Mouse (Mus musculus) kidney, embryonic 15.5 days (tissue): Measurements from ENCODE around the gene Ino80d. TPM values are rescaled to one million over a fixed set of nuclear protein-coding genes. Genes with fewer than 3 reads are reported as not detected.
A peak's percentile ranks its signal among the peaks of the same experiment; 100 is the strongest.
"Not testable (repeated sequence)": the region's sequence is repeated elsewhere in the genome, so short reads cannot be mapped to it uniquely, and the experiment has no call there.

ENCODE experiments used
- ATAC-seq: fragments of 200-750 bp; cut with Nextera tagmentation; replicated peaks from 2 replicates; pipeline ENCODE4 v1.8.0; 2017; ENCODE audit warnings: moderate TSS enrichment; ENCODE audit not compliant: low FRiP score
- H3K27ac ChIP-seq: fragments of 300-500 bp; sonication (generic); 2 replicates; pipeline ENCODE4 v1.5.1; 2015; ENCODE audit warnings: mild to moderate bottlenecking, inconsistent platforms
- H3K27me3 ChIP-seq: fragments of 300-500 bp; sonication (generic); 2 replicates; pipeline ENCODE4 v1.6.1; 2015; ENCODE audit warnings: inconsistent platforms
- H3K36me3 ChIP-seq: fragments of 300-500 bp; sonication (generic); 2 replicates; pipeline ENCODE4 v1.6.1; 2015; ENCODE audit warnings: inconsistent platforms
- H3K4me1 ChIP-seq: fragments of 300-500 bp; sonication (generic); 2 replicates; pipeline ENCODE4 v1.6.1; 2015; ENCODE audit warnings: inconsistent platforms
- H3K4me2 ChIP-seq: fragments of 300-500 bp; sonication (generic); 2 replicates; pipeline ENCODE4 v1.6.1; 2015; ENCODE audit warnings: moderate library complexity, mild to moderate bottlenecking, inconsistent platforms
- H3K4me3 ChIP-seq: fragments of 300-500 bp; sonication (generic); replicated peaks from 2 replicates; pipeline ENCODE4 v1.5.1; 2015; ENCODE audit warnings: mild to moderate bottlenecking, inconsistent platforms
- H3K9ac ChIP-seq: fragments of 300-500 bp; sonication (generic); 2 replicates; pipeline ENCODE4 v1.6.1; 2015; ENCODE audit warnings: mild to moderate bottlenecking, inconsistent platforms
- H3K9me3 ChIP-seq: fragments of 300-500 bp; sonication (generic); replicated peaks from 2 replicates; pipeline ENCODE4 v1.6.1; 2016; ENCODE audit warnings: inconsistent platforms
- WGBS: fragments of 180-500 bp; shearing (Covaris S2); methylation state at CpG from one replicate; pipeline ENCODE4 v1.1.7; 2015; ENCODE audit warnings: mixed read lengths; 5-methylcytosine and 5-hydroxymethylcytosine counted together
- polyA plus RNA-seq: library from polyadenylated mRNA; unstranded; fragments of >200 nt; fragmentation: Nextera tagmentation; extraction: Ambion mirVana; gene quantifications from 2 replicates; pipeline ENCODE4 v1.2.1, GENCODE M21; 2015

Gene Ino80d
- 12.1 and 12.9 TPM in 2 replicates for polyA plus RNA-seq

GRCm38 (mm10) chr1:63114136-63114781 is at the start of gene Ino80d:
Ino80d (minus strand) TSS chr1:63114667.
- WGBS = 2% methylated on average over 35 of the region's 42 CpGs
- Histone ChIP-seq H3K9me3 (no peaks in the 10 kb centered on the region), H3K27ac (peak within 1 kb of the TSS; percentile 99), H3K36me3 (peaks cover 18% of the 10 kb centered on the region), H3K9ac (peak within 1 kb of the TSS; percentile 99), H3K4me1 (peaks cover 25% of the 10 kb centered on the region), H3K4me3 (peak within 1 kb of the TSS; percentile 90), H3K27me3 (no peaks in the 10 kb centered on the region), H3K4me2 (peak within 1 kb of the TSS; percentile 69)
- peak; percentile 86 for ATAC-seq

- Histone ChIP-seq H3K4me3 (no peak overlapping the region), H3K4me2 (no peak overlapping the region), H3K27me3 (no peaks in the 10 kb centered on the region), H3K4me1 (no peaks in the 10 kb centered on the region), H3K27ac (no peak overlapping the region), H3K9me3 (no peaks in the 10 kb centered on the region), H3K9ac (no peak overlapping the region), H3K36me3 (peaks cover 61% of the 10 kb centered on the region)
- no peak for ATAC-seq
- WGBS = 94% methylated on average over 13 of the region's 13 CpGs
Observed at GRCm38 (mm10) chr1:63140231-63140630, 25.8 kb upstream of the Ino80d start.

- not testable (repeated sequence) for H3K9me3 ChIP-seq, H3K4me1 ChIP-seq, H3K27ac ChIP-seq, H3K4me3 ChIP-seq, H3K4me2 ChIP-seq, H3K9ac ChIP-seq, ATAC-seq, H3K27me3 ChIP-seq
- WGBS = 83% methylated on average over 1 of the region's 1 CpGs
- peaks cover 45% of the 10 kb centered on the region for H3K36me3 ChIP-seq
Observed at GRCm38 (mm10) chr1:63138586-63138985, 24.1 kb upstream of the Ino80d start.

GRCm38 (mm10) chr1:63137971-63138370 is 23.5 kb upstream of the Ino80d start:
- no peaks in the 10 kb centered on the region for H3K27me3 ChIP-seq
- H3K4me2 ChIP-seq = no peak overlapping the region
- no peak for ATAC-seq
- WGBS = 81% methylated on average over 2 of the region's 2 CpGs
- H3K36me3 ChIP-seq = peaks cover 39% of the 10 kb centered on the region
- H3K4me1 ChIP-seq = no peaks in the 10 kb centered on the region
- H3K9ac ChIP-seq = no peak overlapping the region
- no peaks in the 10 kb centered on the region for H3K9me3 ChIP-seq
- no peak overlapping the region for H3K27ac ChIP-seq
- no peak overlapping the region for H3K4me3 ChIP-seq

GRCm38 (mm10) chr1:63134530-63134929 is 20.1 kb upstream of the Ino80d start:
- Histone ChIP-seq H3K9ac (no peak overlapping the region), H3K4me1 (peaks cover 8% of the 10 kb centered on the region), H3K4me3 (no peak overlapping the region), H3K4me2 (no peak overlapping the region), H3K36me3 (peaks cover 14% of the 10 kb centered on the region), H3K27ac (no peak overlapping the region), H3K9me3 (no peaks in the 10 kb centered on the region), H3K27me3 (no peaks in the 10 kb centered on the region)
- no peak for ATAC-seq
- WGBS = 79% methylated on average over 3 of the region's 3 CpGs

GRCm38 (mm10) chr1:63131766-63132165 is 17.3 kb upstream of the Ino80d start:
- H3K4me1 ChIP-seq = peaks cover 14% of the 10 kb centered on the region
- H3K4me2 ChIP-seq = no peak overlapping the region
- H3K9me3 ChIP-seq = no peaks in the 10 kb centered on the region
- H3K9ac ChIP-seq = no peak overlapping the region
- H3K27ac ChIP-seq = no peak overlapping the region
- H3K4me3 ChIP-seq = no peak overlapping the region
- WGBS = 92% methylated on average over 11 of the region's 11 CpGs
- H3K36me3 ChIP-seq = peaks cover 4% of the 10 kb centered on the region; the same call in 1 of the 2 replicates
- no peak for ATAC-seq
- H3K27me3 ChIP-seq = no peaks in the 10 kb centered on the region

GRCm38 (mm10) chr1:63130883-63131282 is 16.4 kb upstream of the Ino80d start:
- Histone ChIP-seq H3K9me3 (no peaks in the 10 kb centered on the region), H3K27me3 (no peaks in the 10 kb centered on the region), H3K36me3 (peaks cover 4% of the 10 kb centered on the region; the same call in 1 of the 2 replicates), H3K9ac (no peak overlapping the region), H3K4me1 (peaks cover 14% of the 10 kb centered on the region), H3K4me3 (no peak overlapping the region), H3K4me2 (no peak overlapping the region), H3K27ac (no peak overlapping the region)
- ATAC-seq = no peak
- WGBS = 73% methylated on average over 2 of the region's 2 CpGs

- Histone ChIP-seq H3K27ac (peak overlapping the region; percentile 74), H3K9me3 (no peaks in the 10 kb centered on the region), H3K4me3 (peak overlapping the region; percentile 36), H3K9ac (no peak overlapping the region), H3K4me2 (peak overlapping the region; percentile 60), H3K27me3 (no peaks in the 10 kb centered on the region), H3K36me3 (peaks cover 13% of the 10 kb centered on the region), H3K4me1 (peaks cover 14% of the 10 kb centered on the region)
- 16% methylated on average over 18 of the region's 18 CpGs for WGBS
- peak; percentile 78 for ATAC-seq
Observed at GRCm38 (mm10) chr1:63129857-63130690, 15.6 kb upstream of the Ino80d start.

- Histone ChIP-seq H3K9me3 (no peaks in the 10 kb centered on the region), H3K4me1 (peaks cover 17% of the 10 kb centered on the region), H3K27me3 (no peaks in the 10 kb centered on the region), H3K9ac (no peak overlapping the region), H3K27ac (peak overlapping the region; percentile 74), H3K4me2 (peak overlapping the region; percentile 60), H3K4me3 (no peak overlapping the region), H3K36me3 (peaks cover 15% of the 10 kb centered on the region)
- ATAC-seq = peak; percentile 61
- WGBS = 22% methylated on average over 3 of the region's 3 CpGs
Observed at GRCm38 (mm10) chr1:63129273-63129672, 14.8 kb upstream of the Ino80d start.

- H3K9me3 ChIP-seq = no peaks in the 10 kb centered on the region
- no peaks in the 10 kb centered on the region for H3K27me3 ChIP-seq
- no peak overlapping the region for H3K4me3 ChIP-seq
- H3K36me3 ChIP-seq = peaks cover 39% of the 10 kb centered on the region
- peaks cover 28% of the 10 kb centered on the region for H3K4me1 ChIP-seq
- H3K9ac ChIP-seq = no peak overlapping the region
- H3K4me2 ChIP-seq = no peak overlapping the region
- no peak overlapping the region for H3K27ac ChIP-seq
- WGBS = 97% methylated on average over 3 of the region's 3 CpGs
- no peak for ATAC-seq
Observed at GRCm38 (mm10) chr1:63126206-63126605, 11.7 kb upstream of the Ino80d start.

- Histone ChIP-seq H3K27me3 (no peaks in the 10 kb centered on the region), H3K4me3 (no peak overlapping the region), H3K27ac (peak overlapping the region; percentile 74), H3K9me3 (no peaks in the 10 kb centered on the region), H3K36me3 (peaks cover 60% of the 10 kb centered on the region), H3K4me1 (peaks cover 16% of the 10 kb centered on the region), H3K9ac (no peak overlapping the region), H3K4me2 (no peak overlapping the region)
- 61% methylated on average over 6 of the region's 6 CpGs for WGBS
- peak; percentile 79 for ATAC-seq
Observed at GRCm38 (mm10) chr1:63123823-63124450, 9.5 kb upstream of the Ino80d start.

- no peaks in the 10 kb centered on the region for H3K9me3 ChIP-seq
- H3K4me2 ChIP-seq = no peak overlapping the region
- no peak overlapping the region for H3K9ac ChIP-seq
- H3K27me3 ChIP-seq = no peaks in the 10 kb centered on the region
- no peak overlapping the region for H3K4me3 ChIP-seq
- no peak for ATAC-seq
- peaks cover 67% of the 10 kb centered on the region for H3K36me3 ChIP-seq
- no peak overlapping the region for H3K27ac ChIP-seq
- H3K4me1 ChIP-seq = peaks cover 16% of the 10 kb centered on the region
- WGBS = 77% methylated on average over 6 of the region's 6 CpGs
Observed at GRCm38 (mm10) chr1:63122005-63122404, 7.5 kb upstream of the Ino80d start.
